Mouse (Mus musculus) CH12.LX (cell line): Measurements from ENCODE around the gene Rasa4. TPM values are rescaled to one million over a fixed set of nuclear protein-coding genes. Genes with fewer than 3 reads are reported as not detected.
A peak's percentile ranks its signal among the peaks of the same experiment; 100 is the strongest.

Experiments
- DNase-seq: peaks from one replicate; pipeline ENCODE4 v3.0.0-alpha.2; 2013; ENCODE audit errors: extremely low read depth
- H3K27ac ChIP-seq: 2 replicates; pipeline ENCODE4 v1.5.1; 2012; ENCODE audit warnings: low read depth, mild to moderate bottlenecking, control low read depth, moderate library complexity; ENCODE audit not compliant: insufficient read depth
- H3K27me3 ChIP-seq: replicated peaks from 2 replicates; pipeline ENCODE3; 2012; ENCODE audit warnings: inconsistent platforms
- H3K36me3 ChIP-seq, 2 experiments: replicated peaks in 1 of 2; 2 replicates each; pipeline versions ENCODE3 to v1.6.1; 2012; ENCODE audit warnings: inconsistent platforms in 1 of 2, low read length in 1 of 2, mild to moderate bottlenecking in 1 of 2, mixed read lengths in 1 of 2, moderate library complexity in 1 of 2; ENCODE audit not compliant: control insufficient read depth in 1 of 2, insufficient read depth in 1 of 2
- H3K4me1 ChIP-seq, 2 experiments: 2 replicates each; pipeline ENCODE4 v1.6.1; 2012; ENCODE audit warnings: inconsistent platforms in 1 of 2, moderate library complexity in 1 of 2; ENCODE audit not compliant: insufficient read depth in 2 of 2, control insufficient read depth in 1 of 2
- H3K4me2 ChIP-seq: 2 replicates; pipeline ENCODE4 v1.6.1; 2012; ENCODE audit warnings: low read depth, mild to moderate bottlenecking, control low read depth; ENCODE audit not compliant: poor library complexity, insufficient read depth, severe bottlenecking
- H3K4me3 ChIP-seq, 3 experiments: fragments of 150-350 bp in 1 of 3; sonication (generic) in 1 of 3; replicated peaks in 1 of 3; 2 replicates each; pipeline versions ENCODE3 to v1.5.1; 2011 to 2012; ENCODE audit warnings: low read depth in 2 of 3, low read length in 2 of 3, mild to moderate bottlenecking in 2 of 3, moderate library complexity in 2 of 3, control low read depth in 1 of 3, improper control_type of control experiment in 1 of 3, inconsistent platforms in 1 of 3, mixed read lengths in 1 of 3; ENCODE audit not compliant: poor library complexity in 1 of 3
- H3K79me2 ChIP-seq: replicated peaks from 2 replicates; pipeline ENCODE4 v1.6.1; 2012; ENCODE audit warnings: mild to moderate bottlenecking, moderate library complexity; ENCODE audit not compliant: control insufficient read depth, poor library complexity, insufficient read depth, severe bottlenecking; ENCODE audit errors: extremely low read depth
- H3K9ac ChIP-seq: 2 replicates; pipeline ENCODE4 v1.6.1; 2012; ENCODE audit warnings: low read depth, mild to moderate bottlenecking, control low read depth, moderate library complexity; ENCODE audit not compliant: insufficient read depth
- H3K9me3 ChIP-seq: replicated peaks from 2 replicates; pipeline ENCODE3; 2012; ENCODE audit warnings: low read length, inconsistent platforms, mixed read lengths
- BHLHE40 ChIP-seq: IDR thresholded peaks from 2 replicates; pipeline ENCODE4 v1.6.1; 2011; ENCODE audit warnings: mild to moderate bottlenecking, low read depth, low read length, improper control_type of control experiment
- CHD2 ChIP-seq: IDR thresholded peaks from 2 replicates; pipeline ENCODE4 v1.6.1; 2011; ENCODE audit warnings: low read length, improper control_type of control experiment
- E2F4 ChIP-seq: IDR thresholded peaks from 2 replicates; pipeline ENCODE4 v1.6.1; 2011; ENCODE audit warnings: low read depth, low read length, improper control_type of control experiment; ENCODE audit not compliant: insufficient replicate concordance
- ELF1 ChIP-seq: IDR thresholded peaks from 2 replicates; pipeline ENCODE4 v1.6.1; 2014; ENCODE audit warnings: low read depth, mild to moderate bottlenecking, inconsistent platforms, low read length, improper control_type of control experiment
- HCFC1 ChIP-seq: IDR thresholded peaks from 2 replicates; pipeline ENCODE4 v1.6.1; 2012; ENCODE audit warnings: low read depth, mild to moderate bottlenecking, inconsistent platforms, low read length, improper control_type of control experiment
- IRF4 ChIP-seq: IDR thresholded peaks from 2 replicates; pipeline ENCODE4 v1.6.1; 2014; ENCODE audit warnings: low read depth, mild to moderate bottlenecking, inconsistent platforms, low read length, improper control_type of control experiment
- JUN ChIP-seq: IDR thresholded peaks from 2 replicates; pipeline ENCODE4 v1.6.1; 2011; ENCODE audit warnings: low read depth, mild to moderate bottlenecking, low read length, improper control_type of control experiment, moderate library complexity; ENCODE audit not compliant: insufficient read depth
- KAT2A ChIP-seq: IDR thresholded peaks from 2 replicates; pipeline ENCODE4 v1.6.1; 2012; ENCODE audit warnings: low read length, improper control_type of control experiment, inconsistent platforms; ENCODE audit not compliant: insufficient replicate concordance
- MEF2A ChIP-seq: IDR thresholded peaks from 2 replicates; pipeline ENCODE4 v1.6.1; 2014; ENCODE audit warnings: low read depth, mild to moderate bottlenecking, inconsistent platforms, low read length, improper control_type of control experiment, borderline replicate concordance
- MYC ChIP-seq: IDR thresholded peaks from 2 replicates; pipeline ENCODE4 v1.6.1; 2011; ENCODE audit warnings: low read depth, mild to moderate bottlenecking, improper control_type of control experiment, low read length
- PAX5 ChIP-seq: IDR thresholded peaks from 2 replicates; pipeline ENCODE4 v1.6.1; 2012; ENCODE audit warnings: low read length, inconsistent platforms, mixed read lengths
- RAD21 ChIP-seq: IDR thresholded peaks from 2 replicates; pipeline ENCODE4 v1.6.1; 2011; ENCODE audit warnings: low read depth, mild to moderate bottlenecking, low read length, improper control_type of control experiment, moderate library complexity
- RCOR1 ChIP-seq: conservative IDR thresholded peaks from 2 replicates; pipeline ENCODE4 v1.6.1; 2012; ENCODE audit warnings: low read depth, mild to moderate bottlenecking, inconsistent platforms, low read length, improper control_type of control experiment
- UBTF ChIP-seq: IDR thresholded peaks from 2 replicates; pipeline ENCODE4 v1.6.1; 2012; ENCODE audit warnings: low read depth, mild to moderate bottlenecking, inconsistent platforms, low read length, improper control_type of control experiment, moderate library complexity
- ZKSCAN1 ChIP-seq: IDR thresholded peaks from 2 replicates; pipeline ENCODE4 v1.6.1; 2012; ENCODE audit warnings: low read depth, inconsistent platforms, low read length, improper control_type of control experiment, borderline replicate concordance
- ZMIZ1 ChIP-seq: IDR thresholded peaks from 2 replicates; pipeline ENCODE4 v1.6.1; 2012; ENCODE audit warnings: low read depth, mild to moderate bottlenecking, inconsistent platforms, low read length, improper control_type of control experiment
- dilution Hi-C: fragments of 300-500 bp; cut with MboI; formaldehyde crosslinking; loops from 2 replicates; pipeline ENCODE4 v1.14.3; 2020; ENCODE audit warnings: low sequenced_read_pairs; ENCODE audit not compliant: extremely low pct_unique_long_range_greater_than_20kb, extremely low pct_ligation_motif_present
- in situ Hi-C: fragments of 300-500 bp; cut with MboI; formaldehyde crosslinking; loops from 3 replicates; pipeline ENCODE4 v1.14.3; 2019; ENCODE audit warnings: low sequenced_read_pairs, low pct_ligation_motif_present, low pct_unique_long_range_greater_than_20kb, mixed read lengths
- polyA plus RNA-seq: library from polyadenylated mRNA; unstranded; fragments of >175 nt; gene quantifications from 2 replicates; pipeline ENCODE4 v1.2.1, GENCODE M21; 2012; ENCODE audit warnings: low read depth; ENCODE audit not compliant: insufficient read length
- total RNA-seq, 2 experiments: library from RNA; depleted of rRNA; stranded (reverse); fragments of 300-350 nt in 1 of 2; fragments of >200 nt in 1 of 2; gene quantifications; 2 replicates each; pipeline ENCODE4 v1.2.3; 2012 to 2014

Gene Rasa4
- total and polyA plus RNA-seq, 3 experiments = 0.07 to 1.3 (median 0.16) TPM

DNA sequence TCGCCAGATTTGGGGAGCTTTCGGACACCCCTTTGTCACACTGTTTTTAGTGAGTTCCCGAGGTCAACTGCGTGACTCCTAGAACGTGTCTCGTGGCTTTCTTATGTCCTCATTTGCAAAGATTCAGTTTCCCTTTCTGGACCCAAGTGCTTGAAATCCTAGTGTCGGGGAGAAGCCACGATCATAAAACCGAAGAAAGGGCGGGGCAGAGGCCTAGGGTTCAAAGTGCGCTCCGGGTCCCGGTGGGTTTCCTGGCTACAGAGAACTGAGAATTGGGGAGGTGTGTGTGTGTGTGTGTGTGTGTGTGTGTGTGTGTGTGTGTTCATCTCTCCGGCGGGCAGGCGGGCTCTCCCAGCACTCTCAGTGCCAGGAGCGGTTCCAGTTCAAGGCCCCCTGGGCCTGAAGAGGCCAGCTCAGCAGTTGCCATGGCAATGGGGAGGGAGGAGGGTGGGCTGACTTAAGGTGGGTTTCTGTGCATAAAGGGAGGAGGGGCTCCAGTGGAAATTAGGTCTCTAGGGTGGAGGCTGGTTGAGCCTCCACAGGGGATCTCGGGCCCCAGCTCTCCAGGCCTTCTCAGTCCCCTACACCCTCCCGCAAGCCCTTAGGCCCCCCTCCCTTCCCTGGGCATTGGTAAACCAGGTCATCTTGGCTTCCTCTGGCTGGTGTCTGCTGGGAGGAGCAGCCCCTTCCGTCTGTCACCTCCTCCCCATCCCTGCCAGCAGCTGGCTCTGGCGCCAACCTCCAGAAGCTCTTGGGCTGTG, 1.4 kb downstream of the Rasa4 start:
- H3K4me2 ChIP-seq = peak overlapping the region; percentile 93
- no peak for DNase-seq
- peaks cover 5% of the 10 kb centered on the region for H3K9me3 ChIP-seq
- H3K79me2 ChIP-seq = no peaks in the 10 kb centered on the region
- H3K27ac ChIP-seq = no peak overlapping the region
- peaks cover 66% of the 10 kb centered on the region for H3K27me3 ChIP-seq
- in situ Hi-C loops = loop anchor here (5.0 kb wide), 1 partner anchor 52 kb away; the partner anchor contains the start of genes Alkbh4 and Lrwd1
- H3K9ac ChIP-seq = no peak overlapping the region; the same call in 1 of the 2 replicates
- peaks cover 5 to 30% of the 10 kb centered on the region in 2 experiments; a peak in 3 of 4 replicates for H3K4me1 ChIP-seq
- H3K36me3 ChIP-seq = no peaks in the 10 kb centered on the region
- peak overlapping the region in 1 of 3 experiments; percentile 11 for H3K4me3 ChIP-seq
- TF ChIP-seq JUN = no peak
- no peak for TF ChIP-seq PAX5
- no peak for TF ChIP-seq E2F4
- peak; percentile 73 for TF ChIP-seq BHLHE40
- TF ChIP-seq MEF2A = no peak
- TF ChIP-seq IRF4 = peak; percentile 48
- TF ChIP-seq MYC = 0 out of 2 replicates have a peak, but pooled peaks have one; percentile 21
- TF ChIP-seq, all 38 proteins: peak for 3
- dilution Hi-C loops = no loop called here

- H3K4me3 ChIP-seq = no peak overlapping the region
- in situ Hi-C loops = no loop called here
- dilution Hi-C loops = no loop called here
- H3K4me2 ChIP-seq = no peak overlapping the region
- H3K79me2 ChIP-seq = no peaks in the 10 kb centered on the region
- peaks cover 2 to 31% of the 10 kb centered on the region in 2 experiments; a peak in 3 of 4 replicates for H3K4me1 ChIP-seq
- no peak overlapping the region for H3K27ac ChIP-seq
- H3K27me3 ChIP-seq = peaks cover 68% of the 10 kb centered on the region
- H3K9ac ChIP-seq = no peak overlapping the region
- DNase-seq = no peak
- no peaks in the 10 kb centered on the region for H3K36me3 ChIP-seq
- TF ChIP-seq HCFC1 = no peak
- TF ChIP-seq CHD2 = no peak
- no peak for TF ChIP-seq ZMIZ1
- TF ChIP-seq RCOR1 = no peak
- TF ChIP-seq JUN = no peak
- no peak for TF ChIP-seq ELF1
- no peak for TF ChIP-seq MEF2A
- TF ChIP-seq KAT2A = no peak
- TF ChIP-seq UBTF = no peak
- no peak for TF ChIP-seq RAD21
- TF ChIP-seq ZKSCAN1 = no peak
- TF ChIP-seq IRF4 = no peak
- TF ChIP-seq, all 38 proteins: peak for 0
- H3K9me3 ChIP-seq = peaks cover 5% of the 10 kb centered on the region
Observed at GRCm38 (mm10) chr5:136086290-136086689, 2.6 kb downstream of the Rasa4 start.
